Mouse (Mus musculus): ENCODE results near the gene Rfx8.

The Rfx8 gene

DNA sequence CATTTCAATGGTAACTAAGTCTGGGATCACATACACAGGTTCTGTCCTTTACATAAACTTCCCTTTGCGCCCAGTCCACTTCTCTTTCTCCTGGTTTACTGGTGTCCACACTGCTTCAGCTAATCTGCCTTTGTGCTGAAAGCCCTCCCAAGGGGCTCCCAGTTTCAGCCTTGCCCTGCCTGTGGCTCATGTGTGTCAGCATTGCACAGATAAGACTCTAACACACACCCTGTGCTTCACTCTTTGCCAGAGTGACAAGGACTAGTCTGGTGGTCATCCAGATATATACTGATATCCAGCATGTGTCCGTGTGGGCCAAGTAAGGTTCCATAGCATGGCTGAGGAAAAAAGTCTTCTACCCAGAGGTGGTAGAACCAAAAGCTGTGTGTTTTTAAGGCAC lies 14.7 kb upstream of the Rfx8 start:
- intact Hi-C loops (cut with DNase I) = no loop called here

DNA sequence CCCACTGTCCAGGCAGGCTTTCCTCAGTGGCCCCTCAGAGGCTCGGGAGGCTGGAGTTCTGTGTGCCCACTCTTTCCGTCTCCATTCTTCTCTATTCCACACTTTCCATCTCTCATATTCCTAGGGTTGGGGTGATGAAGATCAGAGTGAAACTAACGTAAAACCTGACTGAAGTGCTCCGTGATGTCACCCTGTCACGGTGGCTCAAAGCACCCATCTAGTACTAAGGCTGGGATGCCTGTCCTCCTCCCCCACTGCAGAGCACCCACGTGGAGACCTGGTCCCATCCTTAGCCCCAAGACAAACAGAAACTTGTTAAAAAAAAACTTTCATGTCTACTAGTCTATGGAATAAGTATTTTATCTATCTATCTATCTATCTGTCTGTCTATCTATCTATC lies 14.1 kb upstream of the Rfx8 start:
- intact Hi-C loops (cut with DNase I) = no loop called here

DNA sequence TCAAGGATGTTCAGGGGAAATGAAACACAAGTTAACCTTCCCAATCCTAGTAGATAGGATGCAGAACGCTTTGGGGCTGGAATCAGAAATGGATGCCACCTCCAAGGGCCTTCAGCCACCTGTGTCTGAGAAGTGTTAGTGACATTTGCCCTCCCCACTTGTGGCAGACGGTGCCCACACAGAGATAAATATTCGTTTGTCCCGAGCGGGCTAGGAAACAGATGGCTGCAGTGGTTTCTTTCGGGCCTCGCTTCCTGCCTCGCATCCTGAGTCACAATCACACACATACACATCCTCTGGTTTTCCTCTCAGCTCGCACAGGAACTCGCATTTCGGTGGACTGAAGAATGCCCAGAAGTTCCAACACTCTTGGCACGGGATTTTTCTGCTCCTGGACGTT lies 13.5 kb upstream of the Rfx8 start:
- intact Hi-C loops (cut with DNase I) = no loop called here

DNA sequence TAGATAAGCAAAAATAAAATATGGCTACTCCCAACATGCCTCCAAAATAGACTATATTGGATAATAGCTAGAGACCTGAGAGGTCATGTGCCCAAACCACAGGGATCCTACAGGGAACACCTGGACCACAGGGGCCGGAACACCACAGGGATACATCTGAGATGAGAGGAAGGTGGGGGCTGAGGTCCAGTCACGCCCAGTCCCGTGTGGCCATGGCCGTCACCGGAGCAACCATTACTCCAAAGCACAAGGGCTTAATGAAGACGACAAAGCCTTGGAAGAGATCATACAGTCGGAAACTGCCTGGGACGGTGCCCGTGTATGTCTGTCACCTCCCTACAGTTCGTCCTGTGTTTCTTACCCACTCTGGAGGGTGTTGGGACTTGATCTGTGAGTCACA lies 13.1 kb upstream of the Rfx8 start:
- intact Hi-C loops (cut with DNase I) = no loop called here

DNA sequence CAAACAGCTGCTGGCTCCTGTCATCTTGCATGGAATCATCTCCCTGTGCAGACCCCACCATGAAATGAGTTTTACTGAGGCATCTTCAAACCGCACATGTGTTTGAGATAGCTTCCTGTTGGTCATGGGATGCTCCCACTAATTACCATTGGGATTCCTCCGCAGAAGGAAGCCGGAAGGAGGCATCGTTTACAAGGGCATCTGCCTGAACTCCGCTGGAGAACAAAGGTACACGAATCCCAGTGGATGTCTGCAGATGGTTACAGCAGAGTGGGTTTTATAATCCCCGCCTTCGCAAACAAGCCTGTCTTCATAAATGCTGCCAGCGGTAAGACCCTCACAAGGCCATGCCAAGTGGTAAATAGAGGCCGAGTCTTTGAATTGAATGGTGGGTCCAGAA lies 11.3 kb upstream of the Rfx8 start:
- intact Hi-C loops (cut with DNase I) = no loop called here

DNA sequence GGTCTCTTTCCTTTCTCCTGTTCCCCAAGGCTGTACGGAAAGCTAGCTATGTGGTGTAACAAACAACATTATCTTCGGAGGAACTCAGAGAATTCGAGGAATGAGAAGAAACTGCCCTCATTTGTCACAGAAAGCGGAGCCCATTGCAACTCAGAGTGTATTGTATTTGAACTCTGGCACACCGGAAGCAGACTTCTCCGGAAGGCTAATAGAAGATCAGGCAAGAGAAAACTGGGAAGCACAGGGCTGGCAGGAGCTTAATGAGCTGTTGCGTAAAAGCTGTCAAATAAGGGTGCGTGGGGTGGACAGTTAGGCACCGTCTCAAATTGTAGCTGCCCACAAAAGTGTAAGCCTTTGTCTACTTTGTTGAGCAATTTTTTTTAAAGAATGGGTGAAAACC lies 10.7 kb upstream of the Rfx8 start:
- intact Hi-C loops (cut with DNase I) = no loop called here

DNA sequence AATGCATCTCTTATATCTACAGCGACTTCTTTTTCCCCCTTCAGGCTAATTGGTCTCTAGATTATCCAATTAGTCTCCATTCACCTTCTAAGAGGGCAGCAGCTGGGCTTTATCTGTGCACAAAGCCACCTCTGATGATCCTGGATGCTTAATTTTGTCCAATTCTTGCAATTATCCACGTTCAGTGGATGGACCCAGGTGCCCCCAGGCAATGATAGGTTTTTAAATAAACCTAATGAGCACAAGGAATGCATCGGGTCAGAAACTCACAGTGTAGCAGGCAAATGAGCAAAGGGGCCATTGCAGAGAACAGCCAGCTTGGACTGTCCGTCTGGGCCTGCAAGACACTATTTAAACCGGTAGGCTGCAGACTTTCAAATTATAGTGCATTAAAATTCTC lies 10.1 kb upstream of the Rfx8 start:
- intact Hi-C loops (cut with DNase I) = no loop called here

DNA sequence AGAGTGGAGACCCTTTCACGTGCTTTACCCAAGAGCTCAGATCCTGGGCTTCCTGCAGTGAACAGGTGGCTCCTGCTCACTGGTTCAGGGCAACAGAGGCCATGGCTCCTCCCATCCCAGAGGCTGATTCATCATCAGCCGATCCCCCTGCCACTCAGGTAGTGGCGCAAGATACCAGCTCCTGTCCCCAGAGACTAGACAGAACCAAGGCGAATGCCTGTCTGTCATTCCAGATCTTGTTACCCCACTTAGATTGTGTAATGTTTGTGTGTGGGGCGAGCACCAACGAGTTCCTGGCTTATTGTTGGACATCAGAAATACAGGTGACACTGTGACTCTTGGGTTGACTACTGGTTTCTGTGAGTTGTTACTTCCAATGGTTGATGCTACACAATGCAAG lies 9.1 kb upstream of the Rfx8 start:
- intact Hi-C loops (cut with DNase I) = no loop called here

DNA sequence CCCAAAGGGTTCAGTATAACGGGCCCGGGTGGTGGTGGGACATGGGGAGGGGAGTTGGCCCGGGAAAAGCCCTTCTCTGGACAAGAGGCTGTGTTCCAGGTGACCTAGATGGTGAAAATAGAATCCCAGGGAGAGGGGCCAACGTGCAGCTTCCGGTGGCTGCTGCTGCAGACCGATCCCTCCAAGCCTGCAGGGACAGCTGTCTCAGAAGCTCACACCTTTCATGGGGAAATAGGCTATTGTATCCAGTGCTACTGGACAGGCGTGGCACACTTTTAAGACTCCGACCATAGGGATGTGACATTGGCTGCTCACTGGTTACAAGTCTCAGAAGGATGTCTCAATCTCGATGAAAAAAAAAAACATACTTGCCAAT lies 542 bp upstream of the Rfx8 start:
- intact Hi-C loops (cut with DNase I) = no loop called here

DNA sequence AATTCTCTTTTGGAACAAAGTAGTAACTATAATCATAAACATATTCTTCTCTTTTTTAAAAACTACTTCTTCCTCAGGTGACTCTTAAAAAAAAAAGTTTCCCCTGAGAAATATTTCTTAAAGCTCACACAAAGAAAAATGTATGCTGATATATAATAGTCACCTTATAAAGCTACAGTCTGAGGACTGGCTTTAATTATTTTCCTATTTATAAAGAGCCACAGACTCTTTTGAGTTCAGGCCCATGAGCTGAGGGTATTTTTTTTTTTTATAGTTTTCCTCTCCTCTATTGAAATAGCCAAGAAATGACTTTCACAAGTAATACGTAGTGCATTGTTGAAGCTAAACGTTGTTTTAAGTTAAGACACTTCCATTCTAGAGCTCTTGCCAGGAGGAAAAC lies 611 bp downstream of the Rfx8 start:
- intact Hi-C loops (cut with DNase I) = no loop called here

DNA sequence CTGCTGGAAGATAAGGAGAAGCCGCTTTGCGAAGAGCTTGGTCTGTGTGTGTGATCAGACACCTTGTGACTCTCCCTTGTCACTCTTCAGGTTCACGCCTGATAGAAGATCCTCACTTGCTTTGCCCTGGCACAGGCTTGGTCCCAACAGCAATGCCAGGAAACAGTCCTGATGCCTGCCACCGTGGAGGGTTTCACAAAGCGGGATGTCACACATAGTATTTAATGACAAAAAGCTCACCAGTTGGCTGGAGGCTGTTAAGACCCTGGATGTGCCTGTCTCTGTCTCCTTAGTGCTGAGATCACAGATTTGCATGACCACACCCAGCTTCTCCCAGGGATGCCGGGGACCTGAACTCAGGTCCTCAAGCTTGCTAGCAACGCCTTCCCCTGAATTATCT lies 5.2 kb downstream of the Rfx8 start:
- intact Hi-C loops (cut with DNase I) = no loop called here

DNA sequence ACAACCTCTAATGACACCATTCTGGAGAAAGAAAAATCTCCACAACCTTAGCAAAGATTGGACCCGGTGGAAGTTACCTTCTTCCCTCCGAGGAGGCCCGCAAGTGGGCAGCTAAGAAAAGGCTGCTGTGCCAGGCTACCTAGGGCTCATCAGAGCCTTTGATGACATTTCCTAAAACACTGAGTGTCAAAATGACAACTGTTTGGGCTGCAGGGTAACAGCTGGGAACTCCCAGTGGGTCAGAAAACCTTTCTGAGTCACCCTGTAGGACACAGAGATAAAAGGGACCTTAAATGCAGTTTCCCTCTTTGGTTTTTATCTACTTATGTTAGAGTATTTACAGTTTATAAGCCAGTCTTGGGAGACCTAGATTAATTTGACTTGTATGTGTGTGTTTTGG lies 6.1 kb downstream of the Rfx8 start:
- intact Hi-C loops (cut with DNase I) = no loop called here

DNA sequence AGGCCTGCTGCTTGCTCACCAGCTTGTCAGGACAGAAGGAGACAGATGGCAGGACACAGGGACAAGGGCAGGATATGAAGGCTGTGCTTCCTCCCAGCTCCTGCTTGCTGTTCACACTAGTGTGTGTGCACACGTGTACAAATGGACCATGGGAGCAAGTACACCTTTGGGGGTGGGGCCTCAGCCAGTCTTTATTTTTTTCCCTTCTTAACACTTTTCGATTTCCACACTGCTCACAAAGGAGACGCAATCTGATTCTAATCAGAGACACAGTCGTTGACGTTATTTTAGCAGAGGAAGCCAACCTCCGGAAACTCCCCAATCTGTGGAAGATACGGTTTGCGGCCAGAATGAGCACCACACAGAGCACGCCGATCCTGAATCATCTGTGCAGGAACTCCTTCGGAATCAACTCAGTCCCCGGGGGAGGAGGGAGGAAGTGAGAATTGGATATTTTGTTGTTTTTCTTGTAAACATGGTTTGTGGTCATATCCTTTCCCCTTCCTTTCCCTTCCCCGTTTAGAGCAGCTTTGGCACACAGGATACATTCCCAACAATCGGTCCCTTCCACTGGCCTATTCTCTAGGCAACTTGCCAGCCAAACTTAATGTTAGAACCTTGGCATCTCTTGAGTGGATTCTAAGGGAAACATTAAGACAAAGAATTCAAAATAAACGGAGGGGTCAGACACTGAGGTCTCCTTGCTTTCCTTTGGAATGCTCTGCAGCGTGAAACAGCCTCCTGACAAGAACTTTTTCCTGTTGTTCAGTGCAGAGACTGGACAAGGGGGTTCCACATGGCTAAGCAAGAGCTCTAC lies 6.7 kb downstream of the Rfx8 start:
- intact Hi-C loops (cut with DNase I) = no loop called here

DNA sequence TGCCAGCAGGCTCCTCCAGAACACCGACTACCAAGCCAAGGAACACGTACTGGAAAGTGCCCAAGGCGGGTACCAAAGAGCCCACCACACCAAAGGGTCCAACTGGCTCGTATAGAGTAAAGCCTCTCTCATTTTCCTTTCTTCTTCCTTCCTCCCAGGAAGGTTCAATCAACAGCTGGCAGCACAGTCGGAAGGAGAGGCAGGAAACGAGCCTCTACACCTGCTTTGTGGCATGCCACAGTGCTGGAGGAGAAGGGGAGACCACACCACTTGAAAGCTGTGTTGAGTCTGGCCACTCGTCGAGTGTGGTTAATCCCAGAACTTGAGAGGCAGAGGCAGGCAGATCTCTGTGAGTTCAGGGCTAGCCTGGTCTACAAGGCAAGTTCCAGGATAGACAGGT lies 7.5 kb downstream of the Rfx8 start:
- intact Hi-C loops (cut with DNase I) = no loop called here

DNA sequence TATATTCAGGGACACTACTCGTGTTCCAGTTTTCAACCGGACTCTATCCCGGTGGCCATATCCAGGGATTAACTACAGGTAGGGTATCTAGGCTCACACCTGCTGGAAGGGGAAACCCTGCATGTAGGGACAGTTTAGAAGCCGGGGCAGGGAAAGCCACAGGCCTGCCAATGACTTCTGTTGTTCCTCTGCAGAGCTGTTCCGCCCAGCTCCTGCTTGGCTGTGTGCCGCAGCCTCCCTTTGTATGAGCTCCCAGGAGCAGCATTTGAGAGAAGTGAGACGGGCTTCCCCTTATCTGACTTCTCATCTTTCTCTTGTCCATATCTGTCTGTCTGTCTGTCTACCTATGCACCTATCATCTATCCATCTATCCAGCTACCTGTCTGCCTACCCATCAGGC lies 8.5 kb downstream of the Rfx8 start:
- intact Hi-C loops (cut with DNase I) = no loop called here

DNA sequence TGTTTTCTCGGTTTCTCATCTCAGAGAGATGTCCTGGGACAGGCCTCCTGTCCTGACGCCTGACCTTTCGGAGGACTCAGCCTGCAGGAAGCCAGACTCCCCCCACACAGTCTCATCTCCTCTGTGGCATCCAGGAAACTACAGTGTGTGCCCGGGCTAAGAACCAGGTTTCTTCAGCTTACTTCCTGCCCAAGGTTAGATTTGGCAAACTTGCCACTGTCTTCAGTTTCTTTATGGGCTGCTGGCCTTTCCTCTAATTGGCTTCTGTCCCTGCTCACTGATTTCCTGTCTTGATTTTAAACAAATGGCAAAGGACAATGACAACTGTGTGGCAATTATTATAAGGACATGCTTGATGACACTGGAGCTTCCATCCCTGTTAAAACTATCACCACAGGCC lies 10.2 kb downstream of the Rfx8 start:
- intact Hi-C loops (cut with DNase I) = no loop called here

DNA sequence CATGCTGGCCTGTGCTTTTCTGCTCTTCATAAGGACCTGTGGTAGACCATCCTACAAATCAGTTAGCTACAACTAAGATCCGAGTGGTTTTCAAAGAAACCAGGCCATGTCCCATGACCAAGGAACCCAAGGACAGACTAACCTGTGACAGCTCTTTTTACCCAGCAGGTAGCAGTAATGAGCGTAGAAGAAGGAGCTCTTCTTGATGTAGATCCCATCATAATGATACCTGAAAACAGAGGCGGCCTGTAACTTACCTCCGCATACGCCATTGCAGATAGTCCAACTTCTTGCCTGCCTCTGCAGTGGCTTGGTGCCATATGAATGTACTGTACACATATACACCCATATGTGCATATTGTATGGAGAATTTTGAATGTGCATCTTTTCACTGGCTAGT lies 10.8 kb downstream of the Rfx8 start:
- intact Hi-C loops (cut with DNase I) = no loop called here

DNA sequence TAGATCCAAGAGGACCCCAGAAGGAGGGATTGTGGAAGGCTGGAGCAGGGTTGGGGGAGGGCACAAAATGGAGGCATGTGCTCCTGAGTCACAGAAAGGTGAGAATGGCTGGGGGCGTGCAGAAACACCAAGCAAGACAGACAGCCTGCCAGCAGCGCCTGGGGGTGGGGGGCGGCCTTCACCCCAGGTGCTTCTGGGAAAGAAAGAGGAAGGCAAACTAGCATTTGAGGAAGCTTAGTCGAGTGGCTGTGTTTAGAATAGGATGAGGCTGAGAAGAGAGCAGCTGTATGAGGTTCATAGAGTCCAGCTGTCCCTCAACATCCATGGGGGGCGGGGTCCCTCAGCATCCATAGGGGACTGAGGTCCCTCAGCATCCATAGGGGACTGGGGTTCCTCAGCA lies 12.0 kb downstream of the Rfx8 start:
- intact Hi-C loops (cut with DNase I) = no loop called here

DNA sequence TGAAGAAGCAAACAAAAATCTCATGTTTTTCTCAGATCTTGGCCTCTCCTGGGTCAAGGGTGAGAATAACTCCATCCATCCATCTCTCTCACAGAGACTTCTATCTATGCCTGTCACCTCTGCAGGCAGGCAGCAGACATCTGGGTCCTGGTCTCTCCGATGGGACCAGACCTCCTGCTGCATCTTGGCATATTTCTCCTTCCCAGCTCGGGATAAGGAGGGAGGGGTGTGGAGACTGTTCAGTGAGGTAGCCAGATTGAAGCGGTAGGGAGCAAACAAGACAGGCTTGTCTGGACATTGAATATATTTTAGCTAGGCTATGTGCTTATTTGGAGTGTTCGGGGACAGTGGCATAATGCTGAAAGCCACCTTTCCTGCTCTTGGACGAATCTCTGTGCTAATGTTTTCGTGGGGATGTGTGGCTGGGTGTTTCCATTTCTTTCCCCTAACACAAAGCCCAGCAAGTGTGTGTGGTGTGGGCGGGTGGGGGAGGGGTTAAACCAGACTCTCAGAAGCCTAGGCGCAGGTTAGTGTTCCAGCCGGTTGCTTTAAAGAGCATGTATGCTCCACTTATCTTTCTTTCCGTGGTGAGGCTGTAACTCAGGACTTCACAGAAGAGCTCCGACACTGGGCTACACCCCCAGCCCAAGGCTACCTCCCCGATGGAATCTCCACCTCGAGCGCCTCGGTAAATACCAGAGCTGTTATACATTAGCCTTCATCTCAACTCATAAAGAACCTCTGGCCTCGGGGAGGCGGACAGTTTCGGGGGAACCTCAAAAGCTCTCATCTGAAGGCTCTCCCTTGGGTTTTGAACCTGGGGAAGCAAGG lies 18.4 kb downstream of the Rfx8 start:
- intact Hi-C loops (cut with DNase I) = no loop called here

DNA sequence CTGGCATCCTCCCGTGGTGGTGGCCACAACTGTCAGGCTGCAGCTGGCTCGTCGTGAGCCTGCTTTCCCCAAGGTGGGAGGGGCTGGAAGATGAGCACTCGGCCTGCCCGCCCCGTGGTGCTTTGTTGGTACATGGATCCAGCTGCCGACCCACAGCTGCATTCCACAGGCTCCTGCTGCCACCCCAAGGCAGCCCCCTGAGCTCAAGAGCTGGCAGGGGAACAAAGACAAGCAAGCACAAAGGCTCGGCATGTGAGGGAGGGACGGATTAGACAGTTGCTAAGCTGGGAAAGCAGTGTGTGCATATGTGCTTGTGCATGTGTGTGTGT lies 19.6 kb downstream of the Rfx8 start:
- intact Hi-C loops (cut with DNase I) = no loop called here

DNA sequence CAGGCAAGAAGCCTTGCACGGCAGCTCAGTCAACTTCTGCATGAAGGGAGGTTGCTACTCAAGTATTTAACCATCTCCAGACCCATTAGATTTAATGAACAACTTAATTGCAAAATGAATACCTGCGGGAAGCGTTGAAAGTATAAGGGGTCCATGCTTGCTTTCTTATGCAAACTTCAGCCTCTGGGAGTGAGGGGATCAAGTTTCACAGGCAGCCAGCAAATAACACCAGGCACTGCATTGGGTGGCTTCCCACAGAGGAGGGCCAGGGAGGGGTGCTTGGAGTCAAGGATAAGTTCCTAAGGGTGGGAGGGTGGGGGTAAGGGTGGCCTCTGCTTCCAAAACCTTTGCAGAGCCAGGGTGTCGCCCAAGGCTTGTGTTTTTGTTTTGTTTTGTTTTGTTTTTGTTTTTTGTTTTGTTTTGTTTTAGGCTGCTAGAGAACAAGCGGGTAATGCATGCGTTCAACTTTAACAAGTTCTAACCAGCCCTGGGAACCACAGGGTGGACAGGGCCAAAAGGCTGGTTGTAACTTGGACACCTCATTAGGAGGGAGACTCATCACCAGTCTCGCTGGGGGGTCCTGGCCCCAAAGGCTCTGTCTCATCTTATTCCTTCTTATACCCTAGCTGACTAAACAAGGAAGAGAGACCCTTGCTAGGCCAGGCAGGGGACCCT lies 20.1 kb downstream of the Rfx8 start:
- intact Hi-C loops (cut with DNase I) = no loop called here

DNA sequence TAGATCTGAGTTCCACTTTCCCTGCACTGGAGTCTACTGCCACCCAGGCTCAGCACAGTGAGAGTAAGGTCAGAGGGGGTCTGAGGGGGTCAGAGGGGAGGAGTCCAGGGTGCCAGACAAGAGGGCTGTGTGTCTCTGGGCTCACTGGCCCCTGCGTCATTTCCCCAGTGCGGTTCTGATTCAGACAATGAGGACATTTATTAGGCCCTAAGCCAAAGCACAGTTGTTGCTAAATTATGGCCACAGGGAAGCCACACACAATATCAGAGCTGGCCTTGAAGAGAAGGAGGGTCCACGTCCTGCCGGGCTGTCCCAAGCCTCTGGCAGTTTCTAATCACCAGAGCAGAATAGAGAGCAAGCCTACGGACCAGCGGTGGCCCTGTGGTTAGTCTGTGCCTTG lies 22.3 kb downstream of the Rfx8 start:
- intact Hi-C loops (cut with DNase I) = no loop called here

DNA sequence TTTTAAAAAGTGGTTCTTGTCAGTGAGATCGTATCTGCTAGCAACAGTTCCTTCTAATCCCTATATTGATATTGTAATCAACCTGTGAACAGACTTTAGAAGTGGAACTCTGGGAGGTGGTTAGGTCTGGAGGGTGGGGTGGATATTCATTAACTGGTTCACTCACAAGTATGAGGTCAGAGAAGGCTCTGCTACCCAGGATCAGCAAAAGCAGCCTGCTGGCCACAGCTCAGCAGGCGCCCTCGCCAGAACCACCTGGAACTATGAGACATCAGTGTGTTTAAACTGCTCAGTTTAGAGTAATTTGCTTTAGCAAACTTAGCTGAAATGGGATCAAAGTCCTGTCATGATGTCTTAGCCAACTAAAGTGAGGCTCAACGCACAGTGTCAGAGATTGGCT lies 25.6 kb downstream of the Rfx8 start:
- intact Hi-C loops (cut with DNase I) = no loop called here

Measured in adrenal gland (tissue).